Mouse (Mus musculus): ENCODE data around the gene Cdcp1. TPM values are rescaled to one million over a fixed set of nuclear protein-coding genes. Genes with fewer than 3 reads are reported as not detected.
A peak's percentile ranks its signal among the peaks of the same experiment; 100 is the strongest.

Gene Cdcp1
- polyA plus RNA-seq, 1 experiment, result not detected

DNA sequence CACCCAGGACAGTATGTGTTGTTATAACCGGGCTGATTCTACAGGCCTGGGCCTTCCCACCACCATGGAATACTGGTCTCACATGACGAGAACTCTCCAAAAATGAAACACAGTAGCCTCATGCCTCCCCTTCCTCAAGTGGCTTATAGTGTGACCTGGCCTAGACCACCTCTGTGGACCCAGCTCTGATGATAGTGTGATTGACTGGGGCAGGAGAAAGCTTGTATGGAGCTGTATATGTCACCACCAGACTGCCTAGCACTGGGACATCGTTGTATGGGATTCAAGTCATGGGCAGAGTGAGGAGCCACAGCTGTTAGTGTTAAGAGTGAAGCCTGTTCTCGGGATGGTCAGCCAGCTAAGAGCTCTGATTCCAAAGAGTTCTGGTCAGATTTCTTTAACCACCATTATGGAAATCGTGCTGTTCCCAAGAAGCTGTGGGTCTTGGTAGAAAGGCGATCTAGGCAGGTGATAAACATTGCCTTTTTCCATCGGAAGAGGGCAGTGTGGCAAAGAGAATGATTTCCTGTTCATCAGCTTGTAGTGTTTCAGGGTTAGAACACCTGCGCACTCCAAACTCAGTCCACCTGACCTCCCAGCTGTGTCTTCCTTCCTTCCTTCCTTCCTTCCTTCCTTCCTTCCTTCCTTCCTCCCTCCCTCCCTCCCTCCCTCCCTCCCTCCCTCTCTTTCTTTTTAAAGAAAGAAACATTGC, 57.6 kb downstream of the Cdcp1 start:
- Histone ChIP-seq H3K27ac (ENCODE audit: insufficient read depth, low read length) (no peak overlapping the region), H3K4me1 (ENCODE audit: control insufficient read depth, insufficient read depth, low read length) (no peaks in the 10 kb centered on the region), H3K4me3 (ENCODE audit: insufficient read depth, low read length) (no peak overlapping the region)
- no peak for TF ChIP-seq POLR2A (IDR thresholded peaks at IDR 0.05; ENCODE audit: low read depth, low read length)
- 0 out of 2 replicates have a peak, but pooled peaks have one; percentile 5 for TF ChIP-seq CTCF (IDR thresholded peaks at IDR 0.05; ENCODE audit: borderline replicate concordance, insufficient read depth, low read length)

DNA sequence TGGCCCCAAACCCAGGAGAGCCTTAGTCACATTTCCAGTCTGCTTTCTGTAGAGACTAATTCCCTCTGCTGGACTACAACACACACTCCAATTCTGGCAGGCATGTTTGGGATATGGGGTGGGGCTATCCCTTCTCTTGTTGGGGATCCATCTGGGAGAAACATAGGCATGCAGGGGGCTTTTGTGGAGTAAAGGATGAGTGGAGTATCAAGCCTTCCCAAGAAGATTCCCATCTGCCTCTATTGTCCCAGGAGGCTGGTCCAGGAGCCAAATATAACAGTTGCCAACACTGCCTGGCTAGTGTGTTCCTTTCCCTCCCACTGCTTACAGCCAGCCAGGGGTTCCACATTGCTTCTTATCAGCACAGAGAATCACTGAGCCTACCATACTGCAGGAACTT, 58.1 kb downstream of the Cdcp1 start:
- no peak for TF ChIP-seq CTCF (IDR thresholded peaks at IDR 0.05; ENCODE audit: borderline replicate concordance, insufficient read depth, low read length)
- no peak for TF ChIP-seq POLR2A (IDR thresholded peaks at IDR 0.05; ENCODE audit: low read depth, low read length)
- H3K27ac ChIP-seq (ENCODE audit: insufficient read depth, low read length), result no peak overlapping the region
- H3K4me1 ChIP-seq (ENCODE audit: control insufficient read depth, insufficient read depth, low read length), result no peaks in the 10 kb centered on the region
- H3K4me3 ChIP-seq (ENCODE audit: insufficient read depth, low read length), result no peak overlapping the region

- H3K4me3 ChIP-seq (ENCODE audit: insufficient read depth, low read length), result no peak overlapping the region
- TF ChIP-seq POLR2A (IDR thresholded peaks at IDR 0.05; ENCODE audit: low read depth, low read length) (no peak), CTCF (IDR thresholded peaks at IDR 0.05; ENCODE audit: borderline replicate concordance, insufficient read depth, low read length) (no peak)
- no peaks in the 10 kb centered on the region for H3K4me1 ChIP-seq (ENCODE audit: control insufficient read depth, insufficient read depth, low read length)
- H3K27ac ChIP-seq (ENCODE audit: insufficient read depth, low read length), result no peak overlapping the region
These were observed 58.9 kb downstream of the Cdcp1 start for GRCm38 (mm10) chr9:123156910-123157361.

GRCm38 (mm10) chr9:123153121-123153520, 62.7 kb downstream of the Cdcp1 start:
- Histone ChIP-seq H3K4me1 (ENCODE audit: control insufficient read depth, insufficient read depth, low read length) (no peaks in the 10 kb centered on the region), H3K4me3 (ENCODE audit: insufficient read depth, low read length) (no peak overlapping the region), H3K27ac (ENCODE audit: insufficient read depth, low read length) (no peak overlapping the region)
- TF ChIP-seq CTCF (IDR thresholded peaks at IDR 0.05; ENCODE audit: borderline replicate concordance, insufficient read depth, low read length) (no peak), POLR2A (IDR thresholded peaks at IDR 0.05; ENCODE audit: low read depth, low read length) (no peak)

DNA sequence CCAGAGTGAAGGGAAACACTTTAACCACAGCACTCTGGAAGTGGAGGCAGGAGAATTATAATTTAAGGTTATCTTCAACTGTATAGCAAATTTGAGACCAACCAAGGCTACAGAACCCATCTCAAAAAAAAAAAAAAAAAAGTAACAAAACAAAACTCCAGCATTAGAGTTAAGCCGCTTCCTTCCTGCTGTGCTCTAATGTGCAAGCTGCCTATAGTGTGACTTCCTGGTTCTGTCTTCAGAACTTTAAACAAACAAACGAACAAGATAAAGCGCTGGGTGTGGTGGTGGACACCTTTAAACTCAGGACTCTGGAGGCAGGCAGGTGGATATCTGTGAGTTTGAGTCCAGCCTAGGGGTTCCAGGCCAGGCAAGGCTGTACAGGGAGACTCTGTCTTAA, 63.8 kb downstream of the Cdcp1 start:
- TF ChIP-seq CTCF (IDR thresholded peaks at IDR 0.05; ENCODE audit: borderline replicate concordance, insufficient read depth, low read length) (no peak), POLR2A (IDR thresholded peaks at IDR 0.05; ENCODE audit: low read depth, low read length) (no peak)
- Histone ChIP-seq H3K27ac (ENCODE audit: insufficient read depth, low read length) (no peak overlapping the region), H3K4me1 (ENCODE audit: control insufficient read depth, insufficient read depth, low read length) (no peaks in the 10 kb centered on the region), H3K4me3 (ENCODE audit: insufficient read depth, low read length) (no peak overlapping the region)

GRCm38 (mm10) chr9:123151561-123151960, 64.3 kb downstream of the Cdcp1 start:
- H3K4me3 ChIP-seq (ENCODE audit: insufficient read depth, low read length), result no peak overlapping the region
- H3K4me1 ChIP-seq (ENCODE audit: control insufficient read depth, insufficient read depth, low read length), result no peaks in the 10 kb centered on the region
- H3K27ac ChIP-seq (ENCODE audit: insufficient read depth, low read length), result no peak overlapping the region
- TF ChIP-seq CTCF (IDR thresholded peaks at IDR 0.05; ENCODE audit: borderline replicate concordance, insufficient read depth, low read length), result no peak
- TF ChIP-seq POLR2A (IDR thresholded peaks at IDR 0.05; ENCODE audit: low read depth, low read length), result no peak

- Histone ChIP-seq H3K4me3 (ENCODE audit: insufficient read depth, low read length) (no peak within 1 kb of the TSS), H3K4me1 (ENCODE audit: control insufficient read depth, insufficient read depth, low read length) (no peaks in the 10 kb centered on the region), H3K27ac (ENCODE audit: insufficient read depth, low read length) (no peak within 1 kb of the TSS)
- TF ChIP-seq CTCF (IDR thresholded peaks at IDR 0.05; ENCODE audit: borderline replicate concordance, insufficient read depth, low read length) (no peak), POLR2A (IDR thresholded peaks at IDR 0.05; ENCODE audit: low read depth, low read length) (no peak)
These were observed 65.4 kb downstream of the Cdcp1 start, which contains the start of gene Clec3b for GRCm38 (mm10) chr9:123150241-123151020. Clec3b (plus strand) TSS chr9:123150946.

DNA sequence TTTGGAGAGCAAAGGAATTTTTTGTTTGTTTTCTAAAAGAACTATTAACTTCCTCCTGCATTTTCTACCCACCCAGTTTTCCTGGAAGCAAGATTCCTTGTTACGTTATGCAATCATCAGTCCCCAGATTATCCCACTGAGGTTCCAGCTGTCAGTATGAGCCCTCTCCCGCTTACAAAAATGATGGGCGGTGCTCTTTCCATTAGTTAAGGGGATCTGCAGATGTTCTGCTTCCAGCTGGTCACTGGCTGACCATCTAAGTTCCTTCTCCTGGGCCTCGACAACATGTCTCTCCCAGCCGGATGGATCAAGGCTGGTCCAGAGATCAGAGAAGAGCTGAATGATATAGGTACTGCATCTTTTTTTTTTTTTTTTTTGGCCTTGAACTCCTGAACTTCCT, 67.4 kb downstream of the Cdcp1 start:
- Histone ChIP-seq H3K4me1 (ENCODE audit: control insufficient read depth, insufficient read depth, low read length) (no peaks in the 10 kb centered on the region), H3K27ac (ENCODE audit: insufficient read depth, low read length) (no peak overlapping the region), H3K4me3 (ENCODE audit: insufficient read depth, low read length) (no peak overlapping the region)
- no peak for TF ChIP-seq POLR2A (IDR thresholded peaks at IDR 0.05; ENCODE audit: low read depth, low read length)
- no peak for TF ChIP-seq CTCF (IDR thresholded peaks at IDR 0.05; ENCODE audit: borderline replicate concordance, insufficient read depth, low read length)

DNA sequence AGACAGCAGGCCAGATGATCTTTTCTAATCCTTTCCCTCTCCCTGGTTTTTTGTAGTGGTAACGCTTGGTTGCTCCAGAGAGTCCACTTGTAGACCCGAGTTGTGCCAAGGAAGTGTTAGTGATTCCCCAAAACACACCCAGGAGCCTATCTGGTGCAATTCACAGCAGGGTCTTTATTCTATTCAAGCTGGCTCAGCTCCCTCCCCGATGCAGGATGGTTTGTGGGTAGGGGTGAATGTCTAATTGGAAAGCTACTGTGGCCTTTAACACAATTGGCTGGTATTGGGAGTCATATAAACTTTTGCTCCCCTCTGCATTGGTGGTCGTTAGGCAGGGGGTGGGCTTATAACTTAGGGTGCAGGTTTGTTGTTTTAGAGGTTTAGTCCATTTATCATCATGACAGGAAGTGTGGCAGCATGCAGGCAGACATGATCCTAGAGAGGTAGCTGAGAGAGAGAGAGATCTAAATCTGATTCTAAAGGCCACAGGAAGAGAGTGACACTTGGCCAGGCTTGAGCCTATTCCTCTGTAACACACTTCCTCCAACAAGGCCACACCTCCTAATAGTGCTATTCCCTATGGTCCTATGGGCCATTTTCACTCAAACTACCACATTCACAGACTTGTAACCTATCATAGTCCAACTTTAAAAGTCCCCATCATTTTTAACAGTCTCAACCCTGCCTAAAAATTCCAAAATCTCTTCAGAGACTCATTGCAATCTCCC, 75.8 kb downstream of the Cdcp1 start:
- Histone ChIP-seq H3K4me1 (ENCODE audit: control insufficient read depth, insufficient read depth, low read length) (peaks cover 14% of the 10 kb centered on the region), H3K4me3 (ENCODE audit: insufficient read depth, low read length) (no peak overlapping the region), H3K27ac (ENCODE audit: insufficient read depth, low read length) (no peak overlapping the region)
- TF ChIP-seq CTCF (IDR thresholded peaks at IDR 0.05; ENCODE audit: borderline replicate concordance, insufficient read depth, low read length) (no peak), POLR2A (IDR thresholded peaks at IDR 0.05; ENCODE audit: low read depth, low read length) (no peak)
